Mouse (Mus musculus): ENCODE data around the gene Bahd1.
A peak's percentile ranks its signal among the peaks of the same experiment; 100 is the strongest.

Gene Bahd1

DNA sequence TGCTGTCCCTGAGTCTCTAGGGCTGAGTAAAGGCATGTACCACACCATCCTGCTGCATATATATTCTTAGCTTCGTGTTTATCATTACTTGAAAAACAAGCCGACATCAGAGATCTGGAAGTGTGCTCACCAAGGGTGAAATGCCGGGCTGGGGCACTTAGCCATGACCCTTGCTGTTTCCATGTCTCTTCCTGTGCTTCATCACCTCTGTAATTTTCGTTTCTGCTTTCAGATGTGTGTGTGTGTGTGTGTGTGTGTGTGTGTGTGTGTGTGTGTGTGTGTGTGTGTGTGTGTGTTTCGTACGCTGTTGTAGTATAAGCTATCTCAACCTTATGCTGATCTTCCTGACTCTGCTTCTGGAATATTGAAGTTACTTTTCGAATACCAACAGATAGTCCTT is 41.2 kb downstream of the Bahd1 start:
- no peak for DNase-seq (ENCODE audit: low spot score)

DNA sequence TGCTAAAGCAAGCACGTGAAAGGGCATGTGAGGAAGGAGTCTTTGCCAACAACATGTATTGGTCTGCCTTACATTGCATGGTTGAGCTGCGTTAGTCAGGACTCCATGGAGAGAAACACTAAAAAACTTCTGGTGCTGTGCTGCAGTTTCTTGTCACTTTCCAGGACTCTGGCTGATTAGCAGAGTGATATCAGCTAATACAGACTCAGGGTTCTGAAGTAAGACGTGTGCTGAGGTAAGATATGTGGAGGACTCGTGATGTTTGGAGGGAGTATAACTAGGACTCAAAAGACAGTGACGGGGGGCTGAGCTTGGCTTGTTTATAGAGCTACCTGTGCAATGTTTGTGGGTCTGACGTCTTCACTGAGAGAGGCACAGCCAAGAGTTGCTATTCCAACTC is 43.1 kb downstream of the Bahd1 start:
- DNase-seq (ENCODE audit: low spot score): no peak

DNA sequence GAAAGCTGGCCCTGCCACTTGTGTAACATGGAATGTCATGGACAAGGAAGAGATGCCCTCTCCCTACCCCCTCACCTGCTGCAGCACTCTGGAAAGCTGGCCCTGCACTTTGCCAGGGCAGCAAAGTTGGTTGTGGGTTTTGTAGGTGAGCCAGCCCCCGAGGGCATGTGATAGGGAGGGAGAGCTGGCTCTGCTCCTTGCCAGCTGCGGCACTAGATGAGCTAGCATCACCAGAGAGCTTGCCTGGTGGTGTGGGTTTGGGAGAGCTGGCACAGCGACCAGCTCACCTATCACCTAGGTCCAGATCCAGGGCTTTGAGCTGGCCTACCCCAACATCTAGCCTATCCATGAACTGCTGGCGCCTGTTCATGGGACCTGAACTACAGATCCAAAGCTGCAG is 48.6 kb downstream of the Bahd1 start:
- DNase-seq (ENCODE audit: low spot score): no peak

DNA sequence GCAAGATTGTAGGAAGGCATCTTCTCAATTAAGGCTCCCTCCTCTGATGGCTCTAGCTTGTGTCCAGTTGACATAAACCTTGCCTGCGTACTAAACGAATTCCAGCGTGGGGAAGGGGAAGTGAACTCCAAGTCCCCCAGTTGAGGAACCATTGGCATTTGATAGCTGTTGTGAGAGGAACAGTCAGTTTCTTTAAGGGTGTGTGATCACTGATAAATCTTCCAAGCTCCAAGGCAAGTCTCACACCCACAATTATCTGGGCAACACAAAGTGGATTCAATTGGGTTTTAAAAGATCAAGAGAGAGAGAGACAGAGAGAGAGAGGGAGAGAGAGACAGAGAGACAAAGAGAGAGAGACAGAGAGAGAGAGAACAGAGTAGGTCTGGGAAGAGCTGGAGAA is 49.5 kb downstream of the Bahd1 start:
- no peak for DNase-seq (ENCODE audit: low spot score)

DNA sequence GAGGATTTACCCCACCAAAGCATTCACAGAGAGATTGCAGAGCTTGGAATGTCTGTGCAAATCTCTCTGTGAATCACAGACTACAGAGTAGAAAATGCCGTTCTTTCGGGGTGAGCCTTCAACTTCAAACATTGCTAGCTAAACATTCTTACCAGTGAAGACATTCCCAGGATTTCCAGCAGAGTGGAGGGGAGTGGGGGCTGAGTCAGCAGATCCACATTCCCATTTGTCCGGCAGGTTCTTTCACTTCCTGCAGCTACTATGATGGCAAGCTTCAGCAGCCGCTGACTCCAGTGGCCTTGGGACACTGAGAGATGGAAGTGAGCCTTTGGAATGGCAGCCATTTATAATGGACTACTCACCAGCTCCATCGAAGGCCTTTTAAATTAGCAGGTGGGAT is 56.3 kb downstream of the Bahd1 start:
- DNase-seq (ENCODE audit: low spot score): no peak

DNA sequence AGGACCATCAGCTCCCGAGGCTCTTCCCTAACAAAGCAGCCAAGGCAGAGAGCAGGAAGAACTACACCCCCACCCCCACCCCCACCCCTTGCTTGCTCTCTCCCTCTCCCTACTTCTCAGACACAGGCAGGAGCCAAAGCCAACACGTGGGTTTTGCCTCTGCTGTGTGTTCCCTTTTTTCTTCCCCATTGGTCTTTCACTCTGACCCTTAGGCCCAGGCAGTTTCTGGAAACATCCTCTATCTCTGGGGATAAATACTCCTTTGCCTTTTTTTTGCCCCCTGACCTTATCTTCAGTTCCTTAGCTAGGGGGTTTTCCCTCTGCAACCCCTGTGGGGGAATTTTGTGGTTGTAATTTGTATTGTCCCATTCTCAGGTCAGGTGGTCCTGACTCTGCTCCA is 59.5 kb downstream of the Bahd1 start:
- no peak for DNase-seq (ENCODE audit: low spot score)

DNA sequence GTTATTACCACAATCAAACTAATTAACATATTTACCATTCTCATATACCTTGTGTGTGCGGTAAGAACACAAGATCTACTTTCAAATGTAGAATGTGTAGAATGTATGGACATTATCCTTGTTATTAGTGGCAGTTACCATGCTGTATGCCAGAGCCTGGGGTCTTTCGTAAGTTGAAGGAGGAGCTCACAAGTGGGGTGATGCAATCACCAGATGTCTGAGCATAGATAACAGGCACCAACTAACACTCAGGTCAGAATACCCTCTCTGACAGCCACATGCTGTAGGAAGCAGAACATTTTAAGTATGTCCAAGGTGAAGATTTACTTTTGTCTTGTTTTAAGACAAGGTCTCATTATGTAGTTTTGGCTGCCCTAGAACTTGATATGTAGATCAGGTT is 60.2 kb downstream of the Bahd1 start:
- DNase-seq (ENCODE audit: low spot score): no peak

DNA sequence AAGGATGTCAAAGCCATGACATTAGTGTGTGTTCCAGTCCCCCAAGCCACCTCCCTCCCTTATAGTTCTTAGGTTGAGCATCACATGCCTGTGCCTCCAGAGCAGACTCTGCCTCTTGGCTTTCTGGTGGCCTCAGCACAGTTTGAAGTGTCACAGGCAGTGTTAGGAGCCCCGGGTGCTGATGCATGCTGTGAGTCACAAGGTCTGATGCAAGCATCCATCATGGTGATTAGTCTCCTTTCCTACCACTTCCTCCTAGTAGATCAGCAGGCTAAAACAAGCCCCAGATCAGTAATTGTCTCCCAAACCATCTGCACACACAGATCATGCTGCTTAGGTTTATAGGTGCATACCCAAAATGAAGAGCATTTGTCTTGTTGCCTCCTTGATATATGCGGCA is 61.4 kb downstream of the Bahd1 start:
- no peak for DNase-seq (ENCODE audit: low spot score)

DNA sequence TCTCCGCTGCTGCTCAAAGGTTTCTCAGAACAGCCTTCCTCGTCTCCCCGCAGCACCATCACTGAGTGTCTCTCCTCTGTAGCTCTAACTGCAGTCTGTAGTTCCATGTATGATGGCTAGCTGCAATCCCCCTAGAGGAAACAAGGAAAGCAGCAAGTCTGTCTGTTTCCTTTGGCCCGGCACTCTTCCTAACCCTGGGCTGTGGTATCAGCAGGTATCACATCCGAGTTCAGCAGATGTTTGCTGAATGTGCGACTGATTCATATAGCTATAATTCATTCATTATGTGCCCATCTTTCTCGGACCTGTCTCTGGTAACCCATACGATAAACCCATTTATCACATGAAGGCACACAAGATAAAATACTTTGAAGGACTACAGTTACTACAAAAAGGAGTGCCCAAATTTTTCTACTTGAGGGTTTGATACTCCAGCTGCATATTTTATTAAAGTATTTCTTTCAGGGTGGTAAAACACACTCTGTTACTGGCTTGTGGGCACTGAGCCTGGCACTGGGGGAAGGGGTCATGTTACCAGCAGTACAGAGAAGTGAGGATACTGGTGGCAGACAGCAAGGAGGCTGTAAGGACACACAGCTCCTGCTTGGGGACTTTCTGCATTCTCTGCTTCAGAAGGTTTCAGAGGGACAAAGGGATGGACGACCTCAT is 63.0 kb downstream of the Bahd1 start:
- no peak for DNase-seq (ENCODE audit: low spot score)

DNA sequence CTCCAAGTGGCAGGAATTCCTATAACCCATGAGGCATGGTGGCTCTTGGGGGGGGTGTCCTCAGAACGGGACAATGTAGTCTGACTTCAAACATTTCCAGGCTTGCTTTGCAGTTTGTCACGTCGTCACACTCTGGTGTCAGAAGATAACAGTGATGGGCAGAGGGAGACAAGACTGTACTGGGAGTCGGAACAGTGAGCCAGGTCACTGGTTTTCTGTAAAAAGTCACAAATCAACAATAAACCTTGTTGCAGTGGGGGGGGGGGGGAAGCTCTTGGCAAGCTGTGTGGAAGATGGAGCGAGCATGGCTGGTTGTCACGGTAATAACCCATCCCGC is 63.5 kb downstream of the Bahd1 start:
- DNase-seq (ENCODE audit: low spot score): no peak

DNA sequence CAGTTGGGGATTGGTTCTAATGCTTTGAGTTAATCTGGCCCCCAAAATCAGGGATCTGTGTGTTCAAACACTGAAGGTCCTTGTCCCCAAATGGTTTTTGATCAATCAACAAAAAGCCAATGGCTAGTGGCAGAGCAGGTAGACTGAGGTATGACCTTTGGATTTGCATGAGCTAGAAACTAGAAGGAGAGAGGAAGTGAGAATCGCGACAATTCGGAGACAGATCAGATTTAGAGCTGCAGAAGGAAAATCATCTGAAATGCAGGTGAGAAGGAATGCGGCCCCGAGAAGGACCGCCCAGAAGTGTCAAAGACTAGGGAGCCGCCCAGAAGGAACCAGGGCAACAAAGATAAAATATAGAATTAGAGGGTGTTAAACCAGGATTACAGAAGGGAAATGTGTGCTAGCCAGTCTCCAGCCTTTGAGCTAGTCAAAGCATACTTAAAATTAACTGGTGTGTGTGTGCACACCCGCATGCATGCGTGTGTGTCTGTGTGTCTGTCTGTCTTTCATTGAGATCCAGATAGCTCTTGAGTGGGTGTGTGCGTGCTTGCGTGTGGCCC is 69.5 kb downstream of the Bahd1 start:
- DNase-seq (ENCODE audit: low spot score): no peak

DNA sequence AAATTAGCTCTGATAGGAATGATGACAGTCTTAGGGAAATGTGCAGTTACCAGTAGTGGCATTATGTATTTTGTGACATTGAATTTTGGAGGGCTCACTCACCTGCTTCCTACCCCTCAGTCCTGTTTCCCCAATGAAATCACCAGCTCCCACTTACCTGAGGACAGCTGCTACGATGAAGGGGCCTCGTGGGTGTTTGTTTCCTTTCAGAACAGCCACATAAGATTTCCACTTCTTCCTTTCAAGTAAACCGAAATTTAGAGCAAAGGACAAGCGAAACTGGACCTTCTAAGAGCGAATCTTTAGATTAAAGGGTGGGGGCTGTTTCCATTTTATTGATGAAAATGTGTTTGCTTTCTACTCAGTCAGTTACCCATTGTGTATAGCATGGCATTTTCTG is 71.9 kb downstream of the Bahd1 start:
- DNase-seq (ENCODE audit: low spot score): no peak

DNA sequence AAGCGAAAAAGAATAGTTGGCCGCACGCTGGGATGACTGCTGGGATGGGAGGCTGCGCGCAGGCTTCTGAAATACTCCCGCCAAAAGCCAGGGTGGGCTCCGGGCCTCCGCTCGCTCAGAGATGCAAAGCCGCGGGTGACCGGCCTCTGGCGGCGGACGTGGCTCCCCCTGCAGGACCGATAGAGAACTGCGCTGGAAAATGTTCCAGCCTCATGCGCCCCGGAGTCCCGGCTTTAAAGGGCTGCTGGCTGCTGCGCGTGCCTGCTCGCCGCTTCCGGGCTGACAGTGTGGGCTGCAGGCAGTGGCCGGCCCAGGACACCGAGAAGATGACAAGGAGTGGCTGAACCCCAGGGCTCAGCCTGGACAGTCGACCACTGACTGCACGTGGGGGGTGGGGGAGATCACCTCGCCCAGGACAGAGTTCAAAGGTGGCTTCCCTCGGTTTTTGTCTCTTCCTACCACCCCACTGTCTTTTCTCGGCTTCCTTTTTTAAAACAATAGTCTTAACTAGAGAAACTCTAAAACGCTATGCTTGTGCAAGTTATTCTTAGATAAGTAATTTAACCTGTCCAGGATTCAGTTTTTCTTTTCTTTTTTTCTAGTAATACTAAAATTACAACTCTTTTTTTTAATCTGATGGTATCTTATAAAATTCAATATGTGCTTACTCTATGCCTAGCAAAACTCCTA is 72.7 kb downstream of the Bahd1 start:
- peak; percentile 72 for DNase-seq (ENCODE audit: low spot score)

Measured in ovary, adult 18-20 months (tissue).